Mouse (Mus musculus) T-helper 17 cell (primary cell): ENCODE results near the gene Kifc5b.

Experiments used
- in situ Hi-C, 2 experiments: fragments of 300-600 bp; cut with MboI, MseI; formaldehyde crosslinking; loops; 1 replicate in 1 of 2; 2 replicates in 1 of 2; pipeline ENCODE4 v1.15.1; 2025; ENCODE audit warnings: high pct_unique_total_duplicates in 2 of 2

The Kifc5b gene

GRCm38 (mm10) chr17:26945824-26946495 lies 29.1 kb downstream of the Kifc5b start:
- in situ Hi-C loops = no loop called here

GRCm38 (mm10) chr17:26946567-26946966 lies 29.7 kb downstream of the Kifc5b start:
- in situ Hi-C loops = no loop called here

GRCm38 (mm10) chr17:26947231-26948100 lies 30.6 kb downstream of the Kifc5b start:
- in situ Hi-C loops = no loop called here

DNA sequence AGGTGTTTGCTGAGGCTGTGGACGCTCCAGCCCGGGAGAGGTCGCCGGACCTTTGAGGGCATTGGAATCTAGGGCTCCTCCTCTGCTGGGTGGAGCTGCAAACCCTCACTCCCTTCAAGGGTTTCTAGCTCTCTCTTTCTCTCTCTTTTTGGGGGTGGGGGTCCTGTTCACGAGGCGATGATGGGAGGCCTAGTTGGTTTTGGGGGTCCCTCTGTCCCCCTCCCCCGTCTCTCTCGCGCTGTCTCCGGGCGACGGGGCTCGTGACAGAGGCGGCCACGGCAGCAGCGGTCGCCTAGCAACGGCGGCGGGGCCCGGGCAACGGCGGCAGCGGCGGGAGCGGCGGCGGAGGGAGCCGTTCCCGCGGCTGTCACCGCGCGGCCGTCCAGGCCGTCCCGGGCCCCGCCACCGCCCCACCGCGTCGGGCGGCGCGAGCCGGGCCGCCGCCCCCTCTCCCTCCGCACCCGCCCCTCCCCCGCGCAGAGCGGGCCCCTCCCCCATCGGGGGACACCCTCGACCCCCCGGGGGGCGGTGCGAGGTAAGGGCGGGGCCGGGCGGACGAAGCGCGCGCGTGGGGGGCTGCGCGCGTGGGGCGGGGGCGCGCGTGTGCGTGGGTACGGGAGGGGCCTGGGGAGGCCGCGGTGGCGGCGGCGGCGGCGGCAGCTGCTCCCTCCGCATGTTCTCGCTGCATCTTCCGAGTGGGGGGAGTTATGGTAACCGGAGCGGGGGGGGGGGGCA lies 31.6 kb downstream of the Kifc5b start:
- in situ Hi-C loops = no loop called here

DNA sequence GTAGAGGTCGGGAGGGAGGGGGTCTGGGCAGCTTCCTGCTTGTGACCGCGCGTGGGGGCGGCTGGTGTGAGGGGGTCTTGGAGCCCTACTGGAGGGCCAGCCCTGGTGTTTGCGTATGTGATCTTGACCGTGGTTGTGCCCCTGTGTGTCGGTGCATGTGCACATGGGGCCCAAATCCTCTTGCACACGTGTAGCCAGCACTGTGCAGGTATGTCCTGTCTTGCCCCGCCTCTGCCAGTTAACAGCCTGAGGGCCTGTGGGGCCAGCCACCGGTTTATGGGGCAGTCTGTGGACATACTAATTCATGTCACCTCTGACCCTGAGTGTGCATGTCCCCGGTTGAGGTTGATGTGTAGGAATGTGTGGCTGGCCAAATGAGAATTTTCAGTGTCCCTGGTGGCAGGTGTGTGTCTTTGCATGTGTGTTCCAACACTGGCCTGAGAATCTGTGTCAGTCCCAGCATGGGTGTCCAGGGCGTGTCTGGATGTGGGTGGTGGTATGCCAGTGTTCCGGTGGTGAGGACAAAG lies 32.2 kb downstream of the Kifc5b start:
- in situ Hi-C loops = no loop called here

DNA sequence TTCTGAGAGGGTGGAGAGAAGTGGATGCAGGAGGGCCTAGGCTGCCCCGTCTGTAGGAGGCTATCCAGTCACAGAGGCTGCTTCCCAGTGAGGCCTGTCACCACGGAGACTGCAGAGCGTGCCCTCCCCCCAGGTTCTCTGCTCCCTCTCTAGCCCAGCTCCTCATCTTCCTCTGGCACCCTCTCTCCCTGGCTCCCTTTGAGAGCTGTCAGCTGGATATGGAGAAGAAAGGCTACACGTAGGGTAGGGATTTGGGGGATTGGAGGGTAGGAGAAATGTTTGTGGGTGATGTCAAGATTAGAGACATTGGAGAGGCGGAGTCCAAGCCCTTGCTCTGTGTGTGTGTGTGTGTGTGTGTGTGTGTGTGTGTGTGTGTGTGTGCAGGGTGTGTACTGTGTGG lies 33.0 kb downstream of the Kifc5b start:
- in situ Hi-C loops = no loop called here

- in situ Hi-C loops = no loop called here
Measured at GRCm38 (mm10) chr17:26950560-26951288, 33.8 kb downstream of the Kifc5b start.

GRCm38 (mm10) chr17:26951406-26951805 lies 34.5 kb downstream of the Kifc5b start:
- in situ Hi-C loops = no loop called here

DNA sequence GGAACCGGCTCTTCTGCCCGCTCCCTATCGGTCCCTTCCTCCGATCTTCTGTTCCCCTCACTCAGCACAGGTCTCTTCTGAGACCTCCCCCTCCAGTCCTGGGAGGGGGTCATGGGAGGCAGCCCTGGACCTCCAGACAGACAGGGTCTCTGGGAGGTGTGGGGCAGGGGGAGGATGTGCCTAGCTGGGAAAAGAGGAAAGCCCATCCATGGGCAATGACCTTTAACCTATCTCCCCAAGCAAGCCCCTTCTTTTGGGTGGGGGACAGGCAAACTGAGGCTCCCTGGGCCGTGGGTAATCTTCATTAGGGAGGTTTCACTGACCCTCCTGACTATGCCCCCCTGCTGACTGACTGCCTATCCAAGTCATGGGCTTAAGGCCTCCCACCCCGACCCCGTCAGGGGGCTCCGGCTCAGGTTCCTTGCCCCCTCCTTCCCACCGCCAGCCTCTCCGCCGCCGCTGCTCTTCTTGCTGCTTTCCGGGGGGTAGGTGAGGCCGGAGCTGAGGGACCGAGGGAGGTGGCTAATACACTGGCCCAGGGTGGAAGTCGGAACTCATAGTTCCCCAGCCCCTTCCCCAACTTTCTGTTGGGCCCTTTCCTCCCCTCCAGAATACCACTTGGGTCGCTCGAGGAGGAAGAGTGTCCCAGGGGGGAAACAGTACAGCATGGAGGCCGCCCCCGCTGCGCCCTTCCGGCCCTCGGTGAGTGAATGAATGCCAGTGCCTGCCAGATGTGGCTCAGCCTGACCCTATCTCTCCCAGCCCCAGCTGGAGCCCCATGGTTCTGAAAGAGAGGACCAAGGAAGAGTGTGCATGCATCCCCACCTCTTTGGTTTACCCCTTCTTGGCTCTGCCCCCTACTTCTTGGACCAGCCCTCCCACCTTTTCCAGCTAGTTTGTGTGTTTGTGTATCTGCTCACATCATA lies 35.3 kb downstream of the Kifc5b start:
- in situ Hi-C loops = no loop called here

DNA sequence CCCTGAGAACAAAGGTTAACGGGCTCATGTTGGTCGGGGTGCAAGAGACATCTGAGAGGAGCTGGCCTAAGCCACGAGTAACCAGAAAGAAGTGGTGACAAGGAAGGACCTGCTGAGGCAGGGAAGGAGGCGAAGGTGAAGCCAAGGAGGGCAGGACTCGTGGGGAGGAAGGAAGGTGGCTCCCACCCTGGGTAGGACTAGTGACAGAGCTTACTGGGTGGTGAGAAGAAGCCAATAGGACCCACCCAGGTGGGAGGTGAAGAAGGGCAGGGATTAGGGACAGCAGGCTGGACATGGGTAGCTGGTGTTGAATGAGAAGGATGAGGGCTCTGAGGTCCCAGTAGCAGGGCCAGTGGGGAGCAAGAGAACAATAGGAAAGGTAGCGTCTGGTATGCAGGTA lies 36.3 kb downstream of the Kifc5b start:
- in situ Hi-C loops = no loop called here

DNA sequence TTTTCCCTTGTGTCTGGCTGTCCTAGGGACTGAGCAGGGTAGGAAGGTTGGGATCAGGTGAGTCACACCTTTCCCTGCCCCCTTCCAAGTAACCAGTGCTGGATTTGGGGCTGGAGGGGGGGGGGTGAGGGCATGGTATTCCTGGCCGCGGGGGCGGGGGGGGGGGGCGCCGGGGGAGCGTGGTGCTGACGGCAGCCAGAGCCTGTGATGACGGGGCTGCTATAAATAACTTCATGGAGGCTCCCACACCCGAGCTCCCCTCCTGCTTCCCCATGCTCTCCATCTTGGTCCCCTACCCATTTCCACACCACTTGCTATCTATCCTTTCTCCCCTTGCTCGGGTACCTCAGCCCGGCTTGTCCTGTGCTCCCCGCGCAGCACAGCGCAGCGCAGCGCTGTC lies 36.8 kb downstream of the Kifc5b start:
- in situ Hi-C loops = no loop called here

GRCm38 (mm10) chr17:26956309-26956708 lies 39.4 kb downstream of the Kifc5b start:
- in situ Hi-C loops = no loop called here

GRCm38 (mm10) chr17:26956895-26957294 lies 40.0 kb downstream of the Kifc5b start:
- in situ Hi-C loops = no loop called here

DNA sequence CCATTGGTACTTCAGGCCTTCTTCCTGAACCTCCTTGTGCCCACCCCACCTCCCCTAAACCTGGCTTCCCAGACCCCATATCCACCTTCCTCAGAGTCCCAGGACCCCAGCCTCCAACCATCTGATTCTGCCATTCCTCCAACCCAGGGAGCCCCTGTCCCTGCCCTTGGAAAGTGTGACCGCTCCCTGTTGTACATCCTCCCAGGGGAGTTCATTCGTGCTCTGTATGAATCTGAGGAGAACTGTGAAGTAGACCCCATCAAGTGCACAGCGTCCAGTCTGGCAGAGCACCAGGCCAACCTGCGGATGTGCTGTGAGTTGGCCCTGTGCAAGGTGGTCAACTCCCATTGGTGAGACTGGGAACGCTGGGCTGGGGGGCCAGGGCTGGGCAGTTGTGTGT lies 41.0 kb downstream of the Kifc5b start:
- in situ Hi-C loops = no loop called here

GRCm38 (mm10) chr17:26958880-26959279 lies 42.0 kb downstream of the Kifc5b start:
- in situ Hi-C loops = no loop called here

- in situ Hi-C loops = no loop called here
Measured at GRCm38 (mm10) chr17:26959815-26960214, 42.9 kb downstream of the Kifc5b start.

GRCm38 (mm10) chr17:26961572-26962240 lies 44.8 kb downstream of the Kifc5b start:
- in situ Hi-C loops = no loop called here

- in situ Hi-C loops = no loop called here
Measured at GRCm38 (mm10) chr17:26966993-26967392, 50.1 kb downstream of the Kifc5b start.

- in situ Hi-C loops = no loop called here
Measured at GRCm38 (mm10) chr17:26967477-26967876, 50.6 kb downstream of the Kifc5b start.

- in situ Hi-C loops = no loop called here
Measured at GRCm38 (mm10) chr17:26968200-26968611, 51.3 kb downstream of the Kifc5b start.
